16 mouse cellular contexts compared by ENCODE assay signal in genomic region chr10:111593280-111593679, GRCm38 (mm10).
"Had no signal": no experiment of that assay in that cellular context is flagged by ENCODE, and none has a peak within 500 bp of the region (broad histone marks: within the 10 kb centered on the region; RNA-seq: fewer than 3 reads in every experiment).

No protein-coding gene starts in this region.

- H3K27ac ChIP-seq: neural tube, embryonic 13.5 days; neural tube, embryonic 15.5 days; stomach, embryonic 15.5 days; stomach, postnatal 0 days had no signal

- DNase-seq: retina, postnatal 1 day; right cerebral cortex, adult 18-20 months; right cerebral cortex, postnatal 14 days; right cerebral cortex, postnatal 25 days; right cerebral cortex, postnatal 4 days; spleen, adult 18-20 months; thymus, adult 18-20 months; thymus, adult 2 months; thymus, postnatal 14 days; thymus, postnatal 25 days; thymus, postnatal 36 days; thymus, postnatal 4 days had no signal

- H3K27me3 ChIP-seq: neural tube, embryonic 13.5 days; neural tube, embryonic 15.5 days; stomach, embryonic 15.5 days had no signal

- H3K9ac ChIP-seq: neural tube, embryonic 13.5 days; neural tube, embryonic 15.5 days; stomach, embryonic 15.5 days had no signal

- H3K9me3 ChIP-seq: neural tube, embryonic 13.5 days; neural tube, embryonic 15.5 days; stomach, embryonic 15.5 days had no signal

- H3K4me3 ChIP-seq: neural tube, embryonic 13.5 days; neural tube, embryonic 15.5 days; stomach, embryonic 15.5 days had no signal

- H3K36me3 ChIP-seq: neural tube, embryonic 13.5 days; neural tube, embryonic 15.5 days; stomach, embryonic 15.5 days had no signal
